Comparison of ENCODE assay signal across 8 mouse cellular contexts in genomic region chr16:44716305-44717140, GRCm38 (mm10). TPM values are rescaled to one million over a fixed set of nuclear protein-coding genes. Genes with fewer than 3 reads are reported as not detected.
A peak's percentile ranks its signal among the peaks of the same experiment; 100 is the strongest.
DNase-seq lines count a peak whose midpoint lies in the region; ATAC-seq and TF ChIP-seq lines count a peak whose summit lies in the region.

No protein-coding gene starts in this region.

- H3K4me2 ChIP-seq in hindbrain, embryonic 11.5 days (replicated peaks; ENCODE audit: low read depth, low read length), result no peak overlapping the region
- H3K4me2 ChIP-seq in limb, embryonic 12.5 days, result no peak overlapping the region
- H3K4me2 ChIP-seq in neural tube, embryonic 14.5 days (ENCODE audit: low read depth, low read length), result no peak overlapping the region

- peak; percentile 78 for TF ChIP-seq RAD21 in MEL (IDR thresholded peaks at IDR 0.05; ENCODE audit: low read depth, low read length)

- TF ChIP-seq CTCF in MEL (IDR thresholded peaks at IDR 0.05 in 2 of 3, conservative IDR thresholded peaks at IDR 0.05 in 1 of 3; ENCODE audit: control insufficient read depth in 1 of 3, insufficient read depth in 1 of 3, low read depth in 2 of 3, low read length in 3 of 3, poor library complexity in 1 of 3, severe bottlenecking in 1 of 3), result peak in 2 of 3 experiments; percentile 26 to 69; a peak in 2 of 6 replicates

- peak; percentile 75 for ATAC-seq in hindbrain, embryonic 11.5 days (ENCODE audit: low FRiP score)
- ATAC-seq in limb, embryonic 12.5 days (ENCODE audit: insufficient number of reproducible peaks, insufficient read depth, low FRiP score, low TSS enrichment, low read depth), result no peak; the same call in 1 of the 2 replicates
- ATAC-seq in neural tube, embryonic 14.5 days (ENCODE audit: low read depth), result peak; percentile 72
- ATAC-seq in erythroblast, adult 5-6 weeks (replicated peaks; ENCODE audit: low FRiP score, poor library complexity, severe bottlenecking), result no peak

- H3K27me3 ChIP-seq in MEL (ENCODE audit: control insufficient read depth in 1 of 2, insufficient read depth in 2 of 2, low read length in 2 of 2), result no peaks in the 10 kb centered on the region
- H3K27me3 ChIP-seq in embryonic facial prominence, embryonic 10.5 days (replicated peaks; ENCODE audit: low read depth, poor library complexity, severe bottlenecking), result no peaks in the 10 kb centered on the region
- H3K27me3 ChIP-seq in hindbrain, embryonic 11.5 days (ENCODE audit: control insufficient read depth, insufficient read depth, low read length), result no peaks in the 10 kb centered on the region
- no peaks in the 10 kb centered on the region for H3K27me3 ChIP-seq in limb, embryonic 12.5 days
- H3K27me3 ChIP-seq in neural tube, embryonic 14.5 days (ENCODE audit: control insufficient read depth, insufficient read depth, low read length), result no peaks in the 10 kb centered on the region

- H3K36me3 ChIP-seq in MEL (ENCODE audit: control insufficient read depth in 1 of 2, insufficient read depth in 2 of 2, low read length in 2 of 2), result no peaks in the 10 kb centered on the region
- H3K36me3 ChIP-seq in embryonic facial prominence, embryonic 10.5 days (replicated peaks), result peaks cover 15% of the 10 kb centered on the region
- 0 out of 2 replicates have a peak, but pooled peaks cover 2% of the 10 kb centered on the region for H3K36me3 ChIP-seq in hindbrain, embryonic 11.5 days (ENCODE audit: control insufficient read depth, insufficient read depth, low read length)
- H3K36me3 ChIP-seq in limb, embryonic 12.5 days, result peaks cover 8% of the 10 kb centered on the region
- no peaks in the 10 kb centered on the region for H3K36me3 ChIP-seq in neural tube, embryonic 14.5 days (ENCODE audit: control insufficient read depth, insufficient read depth, low read length)

- no peak for TF ChIP-seq EP300 in MEL (IDR thresholded peaks at IDR 0.05; ENCODE audit: low read depth in 1 of 2, low read length in 2 of 2)

- intact Hi-C loops in gastrocnemius, postnatal 14 days (cut with DNase I; ENCODE audit: low total_unique reads), result no loop called here
- intact Hi-C loops in gastrocnemius, postnatal 36 days (cut with DNase I), result no loop called here

- no peak overlapping the region for H3K4me3 ChIP-seq in MEL (ENCODE audit: control insufficient read depth in 1 of 2, insufficient read depth in 1 of 2, low read depth in 2 of 2, low read length in 2 of 2)
- H3K4me3 ChIP-seq in embryonic facial prominence, embryonic 10.5 days, result no peak overlapping the region
- no peak overlapping the region for H3K4me3 ChIP-seq in hindbrain, embryonic 11.5 days (ENCODE audit: low read depth, low read length)
- H3K4me3 ChIP-seq in limb, embryonic 12.5 days (replicated peaks), result no peak overlapping the region
- no peak overlapping the region for H3K4me3 ChIP-seq in neural tube, embryonic 14.5 days (ENCODE audit: low read depth, low read length)

- no peaks in the 10 kb centered on the region for H3K4me1 ChIP-seq in MEL (ENCODE audit: control insufficient read depth in 1 of 2, insufficient read depth in 2 of 2, low read length in 2 of 2)
- peaks cover 10% of the 10 kb centered on the region for H3K4me1 ChIP-seq in embryonic facial prominence, embryonic 10.5 days
- no peaks in the 10 kb centered on the region for H3K4me1 ChIP-seq in hindbrain, embryonic 11.5 days (replicated peaks; ENCODE audit: control insufficient read depth, insufficient read depth, low read length)
- peaks cover 6% of the 10 kb centered on the region for H3K4me1 ChIP-seq in limb, embryonic 12.5 days (replicated peaks)
- H3K4me1 ChIP-seq in neural tube, embryonic 14.5 days (ENCODE audit: control insufficient read depth, insufficient read depth, low read length), result no peaks in the 10 kb centered on the region

- H3K79me2 ChIP-seq in MEL (ENCODE audit: control insufficient read depth, insufficient read depth, low read length, poor library complexity), result no peaks in the 10 kb centered on the region

- peak; percentile 7 for DNase-seq in gastrocnemius, postnatal 14 days
- no peak for DNase-seq in gastrocnemius, postnatal 36 days
- peak; percentile 57 for DNase-seq in MEL (ENCODE audit: low read depth, low spot score)
- DNase-seq in embryonic facial prominence, embryonic 10.5 days (ENCODE audit: low spot score), result peak; percentile 32
- DNase-seq in hindbrain, embryonic 11.5 days (ENCODE audit: low spot score), result peak; percentile 55

- WGBS in embryonic facial prominence, embryonic 10.5 days, result 44% methylated on average over 10 of the region's 10 CpGs
- WGBS in hindbrain, embryonic 11.5 days, result 42% methylated on average over 10 of the region's 10 CpGs
- WGBS in limb, embryonic 12.5 days, result 41% methylated on average over 10 of the region's 10 CpGs
- 36% methylated on average over 10 of the region's 10 CpGs for WGBS in neural tube, embryonic 14.5 days

- TF ChIP-seq POLR2A in MEL (IDR thresholded peaks at IDR 0.05; ENCODE audit: control insufficient read depth in 1 of 2, insufficient read depth in 1 of 2, low read depth in 1 of 2, low read length in 2 of 2, poor library complexity in 1 of 2), result no peak

- H3K27ac ChIP-seq in MEL (ENCODE audit: control insufficient read depth, low read depth, low read length), result no peak overlapping the region
- peak overlapping the region; percentile 61 for H3K27ac ChIP-seq in embryonic facial prominence, embryonic 10.5 days (replicated peaks)
- 0 out of 2 replicates have a peak overlapping the region, but pooled peaks have one; percentile 10 for H3K27ac ChIP-seq in hindbrain, embryonic 11.5 days (ENCODE audit: low read depth, low read length)
- H3K27ac ChIP-seq in limb, embryonic 12.5 days, result peak overlapping the region; percentile 66
- no peak overlapping the region for H3K27ac ChIP-seq in neural tube, embryonic 14.5 days (ENCODE audit: low read depth, low read length)

- H3K9ac ChIP-seq in MEL (ENCODE audit: control insufficient read depth, low read depth, low read length, poor library complexity, severe bottlenecking), result no peak overlapping the region
- no peak overlapping the region for H3K9ac ChIP-seq in hindbrain, embryonic 11.5 days (ENCODE audit: low read depth, low read length)
- no peak overlapping the region for H3K9ac ChIP-seq in limb, embryonic 12.5 days (replicated peaks)
- no peak overlapping the region for H3K9ac ChIP-seq in neural tube, embryonic 14.5 days (replicated peaks; ENCODE audit: low read depth, low read length)

- H3K9me3 ChIP-seq in MEL (replicated peaks; ENCODE audit: insufficient read depth, low read length), result no peaks in the 10 kb centered on the region
- no peaks in the 10 kb centered on the region for H3K9me3 ChIP-seq in embryonic facial prominence, embryonic 10.5 days
- no peaks in the 10 kb centered on the region for H3K9me3 ChIP-seq in hindbrain, embryonic 11.5 days (ENCODE audit: control insufficient read depth, low read length)
- H3K9me3 ChIP-seq in limb, embryonic 12.5 days, result no peaks in the 10 kb centered on the region
- no peaks in the 10 kb centered on the region for H3K9me3 ChIP-seq in neural tube, embryonic 14.5 days (ENCODE audit: control insufficient read depth, low read length)

TF ChIP-seq in MEL, 35 proteins besides CTCF, POLR2A, EP300 and RAD21 (continues in another document):
- peak; percentile 65 for TF ChIP-seq SMC3 (IDR thresholded peaks at IDR 0.05; ENCODE audit: low read depth, low read length)

RNA-seq across cellular contexts. Expression of gene Nepro, which starts 7.6 kb away (rescaled TPM):
- total RNA-seq in gastrocnemius, postnatal 14 days (2021), result 1 to 10 TPM; 3.6 to 4.2 TPM
- total RNA-seq in gastrocnemius, postnatal 36 days (2021), result 1 to 10 TPM; 3.5 to 3.6 TPM
- total RNA-seq in MEL (2012; rRNA removed), result 8.8 and 9.0 TPM in 2 replicates
- polyA plus RNA-seq in MEL (2012; ENCODE audit: insufficient read depth in 1 of 2, insufficient read length in 2 of 2, low read depth in 1 of 2, low replicate concordance in 2 of 2, missing spikeins in 1 of 2), result 10 to 100 TPM in 1 of 2 experiments, not detected in 1; 20.8 TPM
- polyA plus RNA-seq in embryonic facial prominence, embryonic 10.5 days (2016; fragmentation: Nextera tagmentation; extraction: Ambion mirVana), result 13.4 and 14.1 TPM in 2 replicates
- 10.6 and 13.1 TPM in 2 replicates for polyA plus RNA-seq in hindbrain, embryonic 11.5 days (2014; fragmentation: Nextera tagmentation; extraction: Ambion mirVana)
- polyA plus RNA-seq in limb, embryonic 12.5 days (2016; fragmentation: Nextera tagmentation; extraction: Ambion mirVana), result 11.7 and 12.8 TPM in 2 replicates
- polyA plus RNA-seq in neural tube, embryonic 14.5 days (2014; fragmentation: Nextera tagmentation; extraction: Ambion mirVana), result 5.4 and 6.1 TPM in 2 replicates
- total RNA-seq in erythroblast, adult 5-6 weeks (2015; ENCODE audit: low replicate concordance), result 0.96 and 1.7 TPM in 2 replicates
- 2.4 and 4.6 TPM in 2 replicates for total RNA-seq in erythroblast, adult 5-6 weeks (2017; ENCODE audit: low replicate concordance)

RNA-seq across cellular contexts. Expression of gene Gtpbp8, which starts 29.6 kb away (rescaled TPM):
- 10 to 100 TPM in 1 of 2 experiments, 1 to 10 TPM in 1; 8.5 to 12.7 TPM for total RNA-seq in gastrocnemius, postnatal 14 days (2021)
- total RNA-seq in gastrocnemius, postnatal 36 days (2021), result 10 to 100 TPM in 1 of 2 experiments, 1 to 10 TPM in 1; 8.0 to 11.1 TPM
- total RNA-seq in MEL (2012; rRNA removed), result 10.1 and 14.4 TPM in 2 replicates
- 10 to 100 TPM in 1 of 2 experiments, not detected in 1; 10.7 TPM for polyA plus RNA-seq in MEL (2012; ENCODE audit: insufficient read depth in 1 of 2, insufficient read length in 2 of 2, low read depth in 1 of 2, low replicate concordance in 2 of 2, missing spikeins in 1 of 2)
- polyA plus RNA-seq in embryonic facial prominence, embryonic 10.5 days (2016; fragmentation: Nextera tagmentation; extraction: Ambion mirVana), result 24.8 and 26.7 TPM in 2 replicates
- 29.4 and 32.9 TPM in 2 replicates for polyA plus RNA-seq in hindbrain, embryonic 11.5 days (2014; fragmentation: Nextera tagmentation; extraction: Ambion mirVana)
- polyA plus RNA-seq in limb, embryonic 12.5 days (2016; fragmentation: Nextera tagmentation; extraction: Ambion mirVana), result 29.0 and 30.2 TPM in 2 replicates
- 42.3 and 44.9 TPM in 2 replicates for polyA plus RNA-seq in neural tube, embryonic 14.5 days (2014; fragmentation: Nextera tagmentation; extraction: Ambion mirVana)
- total RNA-seq in erythroblast, adult 5-6 weeks (2015; ENCODE audit: low replicate concordance), result 1.7 and 5.6 TPM in 2 replicates
- total RNA-seq in erythroblast, adult 5-6 weeks (2017; ENCODE audit: low replicate concordance), result 0.98 and 3.5 TPM in 2 replicates

RNA-seq across cellular contexts. Expression of gene Cd200r1, which starts 49.0 kb away (rescaled TPM):
- total RNA-seq in gastrocnemius, postnatal 14 days (2021), result under 1 TPM; 0.27 to 0.43 TPM
- total RNA-seq in gastrocnemius, postnatal 36 days (2021), result under 1 TPM; 0.17 to 0.23 TPM
- total RNA-seq in MEL (2012; rRNA removed), result 1.4 and 2.0 TPM in 2 replicates
- polyA plus RNA-seq in MEL (2012; ENCODE audit: insufficient read depth in 1 of 2, insufficient read length in 2 of 2, low read depth in 1 of 2, low replicate concordance in 2 of 2, missing spikeins in 1 of 2), result 1 to 10 TPM in 1 of 2 experiments, not detected in 1; 1.6 TPM
- 0.15 and 0.16 TPM in 2 replicates for polyA plus RNA-seq in embryonic facial prominence, embryonic 10.5 days (2016; fragmentation: Nextera tagmentation; extraction: Ambion mirVana)
- polyA plus RNA-seq in hindbrain, embryonic 11.5 days (2014; fragmentation: Nextera tagmentation; extraction: Ambion mirVana), result 0.64 and 0.94 TPM in 2 replicates
- polyA plus RNA-seq in limb, embryonic 12.5 days (2016; fragmentation: Nextera tagmentation; extraction: Ambion mirVana), result 0.22 and 0.43 TPM in 2 replicates
- 0.29 and 0.41 TPM in 2 replicates for polyA plus RNA-seq in neural tube, embryonic 14.5 days (2014; fragmentation: Nextera tagmentation; extraction: Ambion mirVana)
- 4.8 and 8.2 TPM in 2 replicates for total RNA-seq in erythroblast, adult 5-6 weeks (2015; ENCODE audit: low replicate concordance)
- 1.5 and 4.5 TPM in 2 replicates for total RNA-seq in erythroblast, adult 5-6 weeks (2017; ENCODE audit: low replicate concordance)

Comparison
In these comparisons a context has a peak if more than half of its experiments do, and no peak if none do; other contexts are left out.
1. DNase-seq: peak in gastrocnemius, postnatal 14 days (single experiment), MEL (single experiment), embryonic facial prominence, embryonic 10.5 days (single experiment) and hindbrain, embryonic 11.5 days (single experiment); none in gastrocnemius, postnatal 36 days (0 of 2).
2. H3K27ac ChIP-seq: peak in embryonic facial prominence, embryonic 10.5 days (single experiment), hindbrain, embryonic 11.5 days (single experiment) and limb, embryonic 12.5 days (single experiment); none in MEL (single experiment) and neural tube, embryonic 14.5 days (single experiment).
3. ATAC-seq: peak in hindbrain, embryonic 11.5 days (single experiment) and neural tube, embryonic 14.5 days (single experiment); none in limb, embryonic 12.5 days (single experiment) and erythroblast, adult 5-6 weeks (single experiment).